Mouse (Mus musculus) ES-E14 (cell line): ENCODE data around the gene L1td1.

Experiments
- HCFC1 ChIP-seq: IDR thresholded peaks from 2 replicates; pipeline ENCODE4 v1.6.1; 2012; ENCODE audit warnings: low read length, inconsistent platforms, borderline replicate concordance; ENCODE audit not compliant: insufficient read depth
- MAFK ChIP-seq: IDR thresholded peaks from 2 replicates; pipeline ENCODE4 v1.6.1; 2014; ENCODE audit warnings: mild to moderate bottlenecking, low read depth, low read length, inconsistent platforms; ENCODE audit not compliant: insufficient read depth
- ZC3H11A ChIP-seq: IDR thresholded peaks from 2 replicates; pipeline ENCODE4 v1.6.1; 2012; ENCODE audit warnings: low read depth, mild to moderate bottlenecking, inconsistent platforms, low read length, borderline replicate concordance

DNA sequence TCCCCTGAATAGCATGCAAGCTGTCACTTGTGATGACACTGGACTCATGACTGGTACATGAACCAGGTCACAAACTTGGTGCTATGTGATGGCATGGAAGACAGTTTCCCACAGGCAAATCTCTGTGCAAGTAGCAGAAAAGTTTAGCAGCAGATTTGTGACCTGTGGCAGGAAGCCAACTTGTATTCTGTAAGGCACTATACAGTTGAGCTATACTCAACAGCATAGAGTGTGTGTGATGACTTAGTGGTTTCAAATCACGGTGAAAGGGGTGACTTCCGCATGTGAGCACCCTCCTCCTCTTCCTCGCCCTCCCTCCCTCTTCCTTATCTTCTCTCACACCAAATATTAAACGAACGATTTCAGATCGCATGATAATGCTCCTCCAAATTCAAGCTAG is 50.9 kb downstream of the L1td1 start:
- TF ChIP-seq MAFK (no peak), HCFC1 (no peak), ZC3H11A (no peak)
